Mouse (Mus musculus) thymus, postnatal 36 days (tissue): ENCODE measurements around the gene Zfp335.
"Not testable (repeated sequence)": the region's sequence is repeated elsewhere in the genome, so short reads cannot be mapped to it uniquely, and the experiment has no call there.

ENCODE experiments used
- DNase-seq, 2 experiments: peaks; one replicate each; pipeline ENCODE4 v3.0.0; 2022; ENCODE audit warnings: mixed read lengths in 2 of 2

Gene Zfp335

DNA sequence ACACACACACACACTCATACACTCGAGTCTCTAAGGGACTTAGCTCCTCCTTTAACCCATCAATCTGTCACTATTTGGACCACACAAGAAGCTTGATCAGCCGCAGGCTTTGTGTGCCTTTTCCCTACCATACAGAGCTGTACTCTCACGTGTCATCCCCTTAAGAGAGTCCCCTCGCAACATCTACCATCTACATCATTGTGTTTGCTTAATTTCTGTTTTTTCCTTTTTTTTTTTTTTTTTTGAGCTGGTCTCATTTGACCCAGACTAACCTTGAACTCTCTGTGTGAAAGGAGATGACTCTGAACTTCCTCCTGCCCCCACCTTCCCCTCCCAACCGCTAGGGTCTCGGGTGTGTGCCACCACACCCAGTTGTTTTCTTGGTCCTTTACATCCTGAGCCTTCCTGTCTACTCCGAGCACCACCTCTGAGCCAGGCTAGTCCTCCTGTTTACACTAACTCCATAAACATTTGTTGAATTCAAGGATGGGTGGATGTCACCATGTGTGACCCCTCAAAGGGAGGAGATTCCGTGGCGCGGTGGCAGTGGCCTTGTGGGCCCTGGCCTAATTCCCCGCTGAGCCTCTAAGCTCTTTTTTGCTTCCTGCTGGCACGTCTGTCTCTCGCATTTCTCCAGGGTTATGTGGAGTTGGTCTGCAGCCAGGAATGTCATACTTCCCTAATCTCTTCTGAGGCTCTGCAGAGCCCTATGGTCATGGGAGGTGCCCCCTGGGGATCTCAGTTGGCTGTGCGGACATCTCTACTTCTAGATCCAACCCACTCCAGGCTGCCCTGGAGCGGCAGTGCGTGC lies 44.6 kb downstream of the Zfp335 start:
- DNase-seq: no peak

GRCm38 (mm10) chr2:164864593-164864992 lies 47.0 kb downstream of the Zfp335 start:
- DNase-seq: no peak

GRCm38 (mm10) chr2:164863411-164863810 lies 48.1 kb downstream of the Zfp335 start:
- not testable (repeated sequence) for DNase-seq

- no peak for DNase-seq
Observed at GRCm38 (mm10) chr2:164862179-164862861, 49.2 kb downstream of the Zfp335 start.

DNA sequence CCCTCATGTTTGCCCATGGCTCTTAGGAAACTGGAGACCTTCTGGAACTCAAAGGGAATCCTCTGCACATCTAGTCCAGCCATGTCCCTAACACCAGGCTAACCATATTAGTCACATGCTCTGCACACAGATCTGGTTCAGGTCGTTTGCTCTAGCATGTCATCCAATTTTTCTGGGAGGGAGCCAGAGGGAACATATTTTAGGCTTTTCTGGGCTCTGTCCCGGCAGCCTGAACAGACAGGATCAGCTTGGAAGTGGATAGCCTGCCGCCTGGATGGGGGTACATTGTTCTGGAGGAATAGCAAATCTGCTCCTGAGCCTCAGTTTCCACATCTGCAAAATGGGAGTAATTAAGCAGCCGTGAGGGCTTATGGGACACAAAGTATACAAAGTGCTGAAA lies 50.5 kb downstream of the Zfp335 start:
- no peak for DNase-seq

DNA sequence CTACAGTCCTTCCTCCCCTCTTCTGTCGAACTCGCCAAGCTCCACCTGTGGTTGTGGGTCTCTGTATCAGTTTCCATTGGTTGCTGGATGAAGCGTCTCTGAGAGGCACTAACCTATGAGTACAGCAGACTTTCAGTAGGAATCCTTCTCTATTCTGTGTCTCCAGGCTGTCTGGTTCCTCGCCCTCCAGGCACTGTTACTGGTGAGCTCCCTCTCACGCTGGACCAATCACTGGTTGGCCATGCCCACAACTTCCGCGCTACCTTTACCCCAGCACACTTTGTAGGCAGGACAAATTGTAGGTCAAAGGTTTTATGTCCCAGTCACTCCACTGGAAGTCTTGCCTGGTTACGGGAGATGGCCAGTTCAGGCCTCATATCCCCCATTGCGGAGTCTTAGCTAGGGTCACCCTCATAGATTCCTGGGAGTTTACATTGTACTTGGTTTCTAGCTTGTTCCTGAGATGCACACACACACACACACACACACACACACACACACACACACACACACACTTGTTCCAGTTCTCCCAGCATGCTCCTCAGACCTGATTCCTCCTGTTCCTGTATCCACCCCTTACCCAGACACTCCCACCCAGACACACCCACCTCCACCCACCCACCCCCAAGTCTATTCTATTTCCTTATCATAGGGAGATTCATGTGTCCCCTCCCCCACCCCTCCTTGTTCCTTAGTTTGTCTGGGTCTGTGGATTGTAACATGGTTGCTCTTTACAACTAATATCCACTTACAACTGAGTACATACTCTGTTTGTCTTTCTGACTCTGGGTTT lies 51.7 kb downstream of the Zfp335 start:
- no peak for DNase-seq

GRCm38 (mm10) chr2:164859155-164859554 lies 52.4 kb downstream of the Zfp335 start:
- DNase-seq: no peak

DNA sequence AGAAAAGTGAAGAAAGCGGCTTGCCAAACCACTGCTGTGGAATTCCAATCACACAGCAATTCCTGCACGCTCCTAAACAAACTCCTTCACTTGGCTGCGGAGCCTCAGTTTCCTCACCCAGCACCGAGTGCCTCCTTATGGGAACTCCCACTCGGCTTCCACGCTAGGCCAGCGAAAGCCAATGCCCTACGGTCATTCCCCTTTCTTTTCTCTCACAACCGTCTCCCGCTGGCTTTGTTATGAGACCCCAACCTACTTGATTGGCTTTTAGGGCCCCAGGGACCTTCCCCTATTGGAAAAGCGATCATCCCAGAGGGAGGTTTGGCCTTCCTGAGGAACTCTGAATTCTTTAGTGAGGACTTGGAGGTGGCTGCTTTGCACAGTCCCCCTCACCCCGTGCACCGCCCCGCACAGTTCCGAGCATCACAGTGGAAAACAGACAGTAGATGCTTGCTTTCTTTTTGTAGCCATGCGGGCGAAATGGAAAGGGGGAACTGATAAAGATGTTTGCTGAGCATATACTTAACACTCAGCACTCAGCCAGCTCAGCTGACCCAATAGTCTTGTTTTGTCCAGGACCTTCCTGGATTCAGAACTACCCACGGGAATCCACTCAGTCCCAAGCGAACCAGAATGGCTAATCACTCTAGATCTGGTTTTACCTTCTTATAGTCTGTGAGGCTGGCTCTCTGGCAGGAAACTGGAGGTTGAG lies 53.6 kb downstream of the Zfp335 start:
- DNase-seq: no peak

GRCm38 (mm10) chr2:164857101-164857821 lies 54.3 kb downstream of the Zfp335 start, which contains the start of gene Pltp:
TSS of gene Pltp (minus strand) at chr2:164857711.
- peak in 1 of 2 experiments; percentile 21 for DNase-seq

DNA sequence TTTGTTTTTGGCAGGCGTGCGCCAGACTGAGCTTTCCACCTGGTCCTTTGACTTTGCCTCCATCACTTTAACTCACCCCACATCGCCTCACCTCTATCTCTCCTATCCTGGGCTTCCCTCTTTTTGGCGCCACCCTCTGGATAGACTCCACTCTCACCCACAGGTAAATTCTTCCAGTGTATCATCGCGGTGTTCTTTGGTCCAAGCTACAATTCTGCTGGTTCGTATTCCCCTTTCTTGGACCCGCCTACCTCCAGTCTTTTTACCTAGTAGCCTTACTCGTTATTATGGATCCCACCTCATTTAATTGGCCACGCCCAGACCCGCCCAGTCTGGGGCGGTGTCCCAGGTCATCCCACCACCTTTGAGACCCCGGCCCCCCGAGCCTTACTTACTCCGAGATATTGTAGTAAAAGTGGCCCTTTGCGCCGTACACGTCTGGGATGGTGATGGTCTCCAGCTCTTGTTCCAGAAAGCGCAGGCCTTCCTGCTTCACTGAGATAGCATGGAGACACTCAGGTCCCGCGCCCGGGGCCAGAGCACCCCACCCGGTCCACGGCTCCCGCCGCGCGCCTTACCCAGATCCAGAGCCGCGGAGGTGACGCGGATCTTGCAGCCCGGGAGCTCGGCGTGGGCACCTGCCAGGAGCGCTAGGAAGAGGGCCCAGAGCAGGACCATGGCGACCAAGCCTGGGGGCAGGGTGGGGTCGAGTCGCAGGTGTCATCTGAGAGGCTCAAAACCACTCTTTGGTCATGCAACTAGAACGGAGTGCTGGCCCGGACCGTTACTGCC lies 55.1 kb downstream of the Zfp335 start:
- no peak for DNase-seq

DNA sequence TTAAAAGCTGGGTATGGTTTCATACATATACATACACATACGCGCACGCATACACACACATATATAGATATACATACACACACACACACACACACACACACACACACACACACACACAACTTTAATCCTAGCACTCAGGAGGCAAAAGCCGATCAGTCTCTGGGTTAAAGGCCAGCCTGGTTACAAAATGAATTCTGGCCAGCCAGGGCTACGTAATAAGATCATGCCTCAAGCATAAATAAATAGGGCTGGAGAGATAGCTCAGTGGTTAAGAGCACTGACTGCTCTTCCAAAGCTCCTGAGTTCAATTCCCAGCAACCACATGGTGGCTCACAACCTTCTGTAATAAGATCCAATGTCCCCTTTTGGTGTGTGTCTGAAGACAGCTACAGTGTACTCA lies 56.0 kb downstream of the Zfp335 start:
- DNase-seq: not testable (repeated sequence)

- DNase-seq: peak; percentile 28 to 47
Observed at GRCm38 (mm10) chr2:164850061-164850460, 61.5 kb downstream of the Zfp335 start.

DNA sequence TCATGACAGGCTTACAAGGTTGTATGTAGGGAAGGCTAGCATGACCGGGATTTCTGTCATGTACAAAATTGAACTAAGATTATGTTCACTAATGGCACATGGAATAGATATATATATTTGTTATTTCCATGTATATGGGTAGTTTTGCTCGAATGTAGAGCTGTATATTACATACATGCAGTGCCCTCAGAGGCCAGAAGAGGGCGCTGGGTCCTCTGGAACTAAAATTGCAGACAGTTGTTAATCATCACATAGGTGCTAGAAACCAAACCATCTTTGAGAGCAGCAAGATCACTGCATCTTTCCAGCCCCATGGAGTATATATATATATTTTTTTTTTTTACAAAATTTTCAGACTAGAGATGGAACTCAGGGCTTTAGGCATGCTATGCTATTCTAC lies 65.8 kb downstream of the Zfp335 start:
- peak in 1 of 2 experiments; percentile 32 for DNase-seq
